Mouse (Mus musculus): ENCODE results near the gene Gtf3c2. TPM values are rescaled to one million over a fixed set of nuclear protein-coding genes. Genes with fewer than 3 reads are reported as not detected.

The Gtf3c2 gene
- polyA plus RNA-seq, 1 experiment from 2014 or later = 23.1 TPM

- Histone ChIP-seq H3K9ac (ENCODE audit: low read depth, low read length) (no peak overlapping the region), H3K9me3 (ENCODE audit: control insufficient read depth) (no peaks in the 10 kb centered on the region), H3K27me3 (replicated peaks; ENCODE audit: control insufficient read depth, insufficient read depth, low read length) (0 out of 2 replicates have a peak, but pooled peaks cover 4% of the 10 kb centered on the region), H3K4me3 (ENCODE audit: low read depth, low read length) (no peak overlapping the region), H3K4me1 (replicated peaks; ENCODE audit: control insufficient read depth, insufficient read depth, low read length) (no peaks in the 10 kb centered on the region), H3K4me2 (replicated peaks; ENCODE audit: low read depth) (no peak overlapping the region), H3K27ac (ENCODE audit: low read depth, low read length) (no peak overlapping the region), H3K36me3 (ENCODE audit: control insufficient read depth, insufficient read depth) (no peaks in the 10 kb centered on the region)
- TF ChIP-seq CTCF (IDR thresholded peaks at IDR 0.05; ENCODE audit: low read depth) = no peak
- no peak for ATAC-seq
- 23% methylated on average over 10 of the region's 10 CpGs for WGBS
These were observed 63.0 kb downstream of the Gtf3c2 start for GRCm38 (mm10) chr5:31116912-31117311.

DNA sequence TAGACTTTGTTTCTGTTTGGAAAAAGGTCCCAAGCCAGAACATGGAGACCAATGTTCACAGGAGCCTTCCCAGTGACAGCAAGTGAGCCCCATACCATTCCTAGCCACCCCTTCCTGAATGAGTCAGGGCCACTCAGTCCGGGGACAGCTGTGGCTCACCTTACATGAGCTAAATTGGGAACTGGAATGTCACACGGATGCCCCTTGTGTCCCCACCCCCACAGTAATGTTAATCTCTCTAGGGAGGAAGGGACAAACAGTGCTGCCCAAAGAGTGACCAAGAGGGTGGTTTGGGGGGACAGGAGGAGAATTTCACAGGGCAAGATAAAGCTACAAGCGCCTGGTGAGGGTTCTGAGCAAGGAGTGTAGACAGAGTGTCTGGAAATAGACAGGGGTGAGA is 63.6 kb downstream of the Gtf3c2 start, which contains the start of gene Trim54:
Gene Trim54 (plus strand): TSS at position 359 of the 400 bp plus-strand sequence.
- Histone ChIP-seq H3K9me3 (ENCODE audit: control insufficient read depth) (no peaks in the 10 kb centered on the region), H3K4me3 (ENCODE audit: low read depth, low read length) (no peak within 1 kb of the TSS), H3K27me3 (replicated peaks; ENCODE audit: control insufficient read depth, insufficient read depth, low read length) (0 out of 2 replicates have a peak, but pooled peaks cover 4% of the 10 kb centered on the region), H3K36me3 (ENCODE audit: control insufficient read depth, insufficient read depth) (no peaks in the 10 kb centered on the region), H3K27ac (ENCODE audit: low read depth, low read length) (no peak within 1 kb of the TSS), H3K4me2 (replicated peaks; ENCODE audit: low read depth) (no peak within 1 kb of the TSS), H3K4me1 (replicated peaks; ENCODE audit: control insufficient read depth, insufficient read depth, low read length) (no peaks in the 10 kb centered on the region), H3K9ac (ENCODE audit: low read depth, low read length) (no peak within 1 kb of the TSS)
- no peak for ATAC-seq
- 36% methylated on average over 3 of the region's 3 CpGs for WGBS
- no peak for TF ChIP-seq CTCF (IDR thresholded peaks at IDR 0.05; ENCODE audit: low read depth)

DNA sequence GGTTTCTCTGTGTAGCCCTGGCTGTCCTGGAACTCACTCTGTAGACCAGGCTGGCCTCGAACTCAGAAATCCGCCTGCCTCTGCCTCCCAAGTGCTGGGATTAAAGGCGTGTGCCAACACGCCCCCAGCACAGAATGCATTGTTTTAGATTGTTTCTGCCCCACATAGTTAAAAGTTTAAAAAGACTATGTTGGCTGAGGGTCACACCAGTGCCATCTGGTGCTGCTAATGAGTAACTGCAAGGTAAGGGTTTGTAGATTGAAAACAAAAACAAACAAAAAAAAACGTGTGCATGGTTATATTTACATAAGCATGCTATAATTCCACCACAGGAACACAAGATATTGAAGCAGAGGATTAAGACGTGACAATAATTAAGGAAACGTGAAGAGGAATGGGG is 69.2 kb downstream of the Gtf3c2 start:
- 29% methylated on average over 7 of the region's 7 CpGs for WGBS
- Histone ChIP-seq H3K4me3 (ENCODE audit: low read depth, low read length) (no peak overlapping the region), H3K4me2 (replicated peaks; ENCODE audit: low read depth) (no peak overlapping the region), H3K27me3 (replicated peaks; ENCODE audit: control insufficient read depth, insufficient read depth, low read length) (no peaks in the 10 kb centered on the region), H3K36me3 (ENCODE audit: control insufficient read depth, insufficient read depth) (no peaks in the 10 kb centered on the region), H3K9me3 (ENCODE audit: control insufficient read depth) (no peaks in the 10 kb centered on the region), H3K27ac (ENCODE audit: low read depth, low read length) (no peak overlapping the region), H3K9ac (ENCODE audit: low read depth, low read length) (no peak overlapping the region), H3K4me1 (replicated peaks; ENCODE audit: control insufficient read depth, insufficient read depth, low read length) (no peaks in the 10 kb centered on the region)
- no peak for ATAC-seq
- peak; percentile 71 for TF ChIP-seq CTCF (IDR thresholded peaks at IDR 0.05; ENCODE audit: low read depth)

GRCm38 (mm10) chr5:31108000-31108490 is 71.9 kb downstream of the Gtf3c2 start, which contains the start of gene Slc30a3:
TSS of gene Slc30a3 (minus strand) at chr5:31108237.
- no peak within 1 kb of the TSS for H3K4me2 ChIP-seq (replicated peaks; ENCODE audit: low read depth)
- ATAC-seq = no peak
- H3K27me3 ChIP-seq (replicated peaks; ENCODE audit: control insufficient read depth, insufficient read depth, low read length) = 0 out of 2 replicates have a peak, but pooled peaks cover 4% of the 10 kb centered on the region
- TF ChIP-seq CTCF (IDR thresholded peaks at IDR 0.05; ENCODE audit: low read depth) = no peak
- H3K9ac ChIP-seq (ENCODE audit: low read depth, low read length) = no peak within 1 kb of the TSS
- no peak within 1 kb of the TSS for H3K4me3 ChIP-seq (ENCODE audit: low read depth, low read length)
- H3K9me3 ChIP-seq (ENCODE audit: control insufficient read depth) = no peaks in the 10 kb centered on the region
- H3K4me1 ChIP-seq (replicated peaks; ENCODE audit: control insufficient read depth, insufficient read depth, low read length) = no peaks in the 10 kb centered on the region
- H3K27ac ChIP-seq (ENCODE audit: low read depth, low read length) = no peak within 1 kb of the TSS
- 91% methylated on average over 18 of the region's 18 CpGs for WGBS
- H3K36me3 ChIP-seq (ENCODE audit: control insufficient read depth, insufficient read depth) = no peaks in the 10 kb centered on the region

Other genes starting within 250 kb of the Gtf3c2 start
- gene Cgref1, start 234.6 kb downstream of the Gtf3c2 start, polyA plus RNA-seq (2015; fragmentation: Nextera tagmentation; extraction: Ambion mirVana) = 535 and 618 TPM in 2 replicates
- gene Preb, start 219.8 kb downstream of the Gtf3c2 start, polyA plus RNA-seq (2015; fragmentation: Nextera tagmentation; extraction: Ambion mirVana) = 150 and 161 TPM in 2 replicates
- gene Tcf23, start 211.5 kb downstream of the Gtf3c2 start, polyA plus RNA-seq (2015; fragmentation: Nextera tagmentation; extraction: Ambion mirVana) = 1.8 and 2.3 TPM in 2 replicates
- 227 and 250 TPM in 2 replicates for gene Atraid, start 131.8 kb downstream of the Gtf3c2 start, polyA plus RNA-seq (2015; fragmentation: Nextera tagmentation; extraction: Ambion mirVana)
- gene Slc5a6, start 131.2 kb downstream of the Gtf3c2 start, polyA plus RNA-seq (2015; fragmentation: Nextera tagmentation; extraction: Ambion mirVana) = 18.0 and 20.0 TPM in 2 replicates
- gene Cad, start 125.4 kb downstream of the Gtf3c2 start, polyA plus RNA-seq (2015; fragmentation: Nextera tagmentation; extraction: Ambion mirVana) = 3.2 and 3.7 TPM in 2 replicates
- not detected in 2 replicates for gene Dnajc5g, start 73.9 kb downstream of the Gtf3c2 start, polyA plus RNA-seq (2015; fragmentation: Nextera tagmentation; extraction: Ambion mirVana)
- 0.10 TPM in 1 of 2 replicates, not detected in the other for gene Slc30a3, start 71.9 kb downstream of the Gtf3c2 start, polyA plus RNA-seq (2015; fragmentation: Nextera tagmentation; extraction: Ambion mirVana)
- gene Trim54, start 63.4 kb downstream of the Gtf3c2 start, polyA plus RNA-seq (2015; fragmentation: Nextera tagmentation; extraction: Ambion mirVana) = not detected in 2 replicates
- gene Ucn, start 41.3 kb downstream of the Gtf3c2 start, polyA plus RNA-seq (2015; fragmentation: Nextera tagmentation; extraction: Ambion mirVana) = not detected in 2 replicates
- gene Mpv17, start 25.9 kb downstream of the Gtf3c2 start, polyA plus RNA-seq (2015; fragmentation: Nextera tagmentation; extraction: Ambion mirVana) = 38.8 and 42.2 TPM in 2 replicates
- gene Gm29609, start 233 bp downstream of the Gtf3c2 start, polyA plus RNA-seq (2015; fragmentation: Nextera tagmentation; extraction: Ambion mirVana) = 0.53 and 1.0 TPM in 2 replicates
- 122 and 130 TPM in 2 replicates for gene Snx17, start 13.1 kb upstream of the Gtf3c2 start, polyA plus RNA-seq (2015; fragmentation: Nextera tagmentation; extraction: Ambion mirVana)
- gene Eif2b4, start 13.3 kb upstream of the Gtf3c2 start, polyA plus RNA-seq (2015; fragmentation: Nextera tagmentation; extraction: Ambion mirVana) = 43.7 and 45.1 TPM in 2 replicates
- 6.8 and 7.3 TPM in 2 replicates for gene Zfp513, start 22.2 kb upstream of the Gtf3c2 start, polyA plus RNA-seq (2015; fragmentation: Nextera tagmentation; extraction: Ambion mirVana)
- 54.8 and 55.4 TPM in 2 replicates for gene Ppm1g, start 40.5 kb upstream of the Gtf3c2 start, polyA plus RNA-seq (2015; fragmentation: Nextera tagmentation; extraction: Ambion mirVana)
- 96.4 and 99.6 TPM in 2 replicates for gene Nrbp1, start 60.7 kb upstream of the Gtf3c2 start, polyA plus RNA-seq (2015; fragmentation: Nextera tagmentation; extraction: Ambion mirVana)
- gene Gm9970, start 61.1 kb upstream of the Gtf3c2 start, polyA plus RNA-seq (2015; fragmentation: Nextera tagmentation; extraction: Ambion mirVana) = 0.51 and 0.70 TPM in 2 replicates
- 105 and 108 TPM in 2 replicates for gene Krtcap3, start 71.5 kb upstream of the Gtf3c2 start, polyA plus RNA-seq (2015; fragmentation: Nextera tagmentation; extraction: Ambion mirVana)
- gene Ift172, start 111.0 kb upstream of the Gtf3c2 start, polyA plus RNA-seq (2015; fragmentation: Nextera tagmentation; extraction: Ambion mirVana) = 28.3 and 30.4 TPM in 2 replicates
- gene Fndc4, start 115.9 kb upstream of the Gtf3c2 start, polyA plus RNA-seq (2015; fragmentation: Nextera tagmentation; extraction: Ambion mirVana) = 6.2 and 7.2 TPM in 2 replicates
- 0.10 TPM in 1 of 2 replicates, not detected in the other for gene Gckr, start 117.3 kb upstream of the Gtf3c2 start, polyA plus RNA-seq (2015; fragmentation: Nextera tagmentation; extraction: Ambion mirVana)